Mouse (Mus musculus) neural tube, embryonic 11.5 days (tissue): Measurements from ENCODE around the gene Zbtb7a. TPM values are rescaled to one million over a fixed set of nuclear protein-coding genes. Genes with fewer than 3 reads are reported as not detected.

Experiments
- ATAC-seq: fragments of 200-750 bp; cut with Nextera tagmentation; 2 replicates; pipeline ENCODE4 v1.8.0; 2017; ENCODE audit warnings: moderate number of reproducible peaks, mild to moderate bottlenecking, moderate TSS enrichment, moderate library complexity; ENCODE audit not compliant: insufficient read depth, low FRiP score, low TSS enrichment
- DNase-seq: peaks from one replicate; pipeline ENCODE4 v3.0.0-alpha.2; 2015; ENCODE audit warnings: low spot score
- H3K27ac ChIP-seq: fragments of 300-500 bp; sonication (generic); 2 replicates; pipeline ENCODE4 v1.5.1; 2014; ENCODE audit warnings: low read depth, mild to moderate bottlenecking, low read length
- H3K27me3 ChIP-seq: fragments of 300-500 bp; sonication (generic); 2 replicates; pipeline ENCODE4 v1.6.1; 2014; ENCODE audit warnings: mild to moderate bottlenecking, low read length, mixed read lengths; ENCODE audit not compliant: control insufficient read depth, insufficient read depth
- H3K36me3 ChIP-seq: fragments of 300-500 bp; sonication (generic); 2 replicates; pipeline ENCODE4 v1.6.1; 2014; ENCODE audit warnings: mild to moderate bottlenecking, low read length, moderate library complexity, mixed read lengths; ENCODE audit not compliant: control insufficient read depth, insufficient read depth
- H3K4me1 ChIP-seq: fragments of 300-500 bp; sonication (generic); 2 replicates; pipeline ENCODE4 v1.6.1; 2014; ENCODE audit warnings: low read length, mixed read lengths; ENCODE audit not compliant: control insufficient read depth, insufficient read depth
- H3K4me2 ChIP-seq: fragments of 300-500 bp; sonication (generic); 2 replicates; pipeline ENCODE4 v1.6.1; 2014; ENCODE audit warnings: low read depth, mild to moderate bottlenecking, moderate library complexity
- H3K4me3 ChIP-seq: fragments of 300-500 bp; sonication (generic); 2 replicates; pipeline ENCODE4 v1.5.1; 2014; ENCODE audit warnings: low read depth, low read length
- H3K9ac ChIP-seq: fragments of 300-500 bp; sonication (generic); 2 replicates; pipeline ENCODE4 v1.6.1; 2014; ENCODE audit warnings: mild to moderate bottlenecking, low read length
- H3K9me3 ChIP-seq: fragments of 300-500 bp; sonication (generic); 2 replicates; pipeline ENCODE4 v1.6.1; 2016; ENCODE audit warnings: low read length; ENCODE audit not compliant: control insufficient read depth
- WGBS: fragments of 180-500 bp; shearing (Covaris S2); extraction: QIAGEN DNeasy Blood & Tissue Kit; methylation state at CpG from one replicate; pipeline ENCODE4 v1.1.7; 2014; 5-methylcytosine and 5-hydroxymethylcytosine counted together
- polyA plus RNA-seq: library from polyadenylated mRNA; unstranded; fragments of >200 nt; fragmentation: Nextera tagmentation; extraction: Ambion mirVana; gene quantifications from 2 replicates; pipeline ENCODE4 v1.2.1, GENCODE M21; 2014

Gene Zbtb7a
- polyA plus RNA-seq = 7.1 and 8.8 TPM in 2 replicates

- 1% methylated on average over 41 of the region's 41 CpGs for WGBS
Observed at GRCm38 (mm10) chr10:81134966-81135681, at the start of gene Zbtb7a. Gene Zbtb7a (plus strand): TSS chr10:81135220.

GRCm38 (mm10) chr10:81087021-81087420, 48.0 kb upstream of the Zbtb7a start:
- H3K27me3 ChIP-seq = no peaks in the 10 kb centered on the region
- H3K9ac ChIP-seq = no peak overlapping the region
- no peak for DNase-seq
- no peak for ATAC-seq
- no peaks in the 10 kb centered on the region for H3K9me3 ChIP-seq
- no peaks in the 10 kb centered on the region; the same call in 1 of the 2 replicates for H3K4me1 ChIP-seq
- peaks cover 2% of the 10 kb centered on the region for H3K36me3 ChIP-seq
- H3K4me3 ChIP-seq = no peak overlapping the region
- WGBS = 49% methylated on average over 2 of the region's 2 CpGs
- H3K4me2 ChIP-seq = no peak overlapping the region
- no peak overlapping the region for H3K27ac ChIP-seq

More at GRCm38 (mm10) chr10:81134966-81135681, at the start of gene Zbtb7a:
- Histone ChIP-seq H3K27ac (peak within 1 kb of the TSS; percentile 93), H3K36me3 (no peaks in the 10 kb centered on the region), H3K9ac (peak within 1 kb of the TSS; percentile 89), H3K9me3 (no peaks in the 10 kb centered on the region), H3K27me3 (peaks cover 35% of the 10 kb centered on the region), H3K4me3 (peak within 1 kb of the TSS; percentile 88), H3K4me1 (peaks cover 28% of the 10 kb centered on the region), H3K4me2 (peak within 1 kb of the TSS; percentile 100)
- no peak for ATAC-seq
- peak; percentile 35 for DNase-seq

- H3K27ac ChIP-seq = no peak overlapping the region
Observed at GRCm38 (mm10) chr10:81089216-81089615, 45.8 kb upstream of the Zbtb7a start.

GRCm38 (mm10) chr10:81090621-81091020, 44.4 kb upstream of the Zbtb7a start:
- DNase-seq (no peak), ATAC-seq (no peak)
- H3K27me3 ChIP-seq = no peaks in the 10 kb centered on the region
- H3K27ac ChIP-seq = no peak overlapping the region
- H3K4me1 ChIP-seq = no peaks in the 10 kb centered on the region; the same call in 1 of the 2 replicates
- H3K9ac ChIP-seq = no peak overlapping the region
- H3K9me3 ChIP-seq = no peaks in the 10 kb centered on the region
- 75% methylated on average over 7 of the region's 7 CpGs for WGBS
- no peak overlapping the region for H3K4me3 ChIP-seq
- no peak overlapping the region for H3K4me2 ChIP-seq
- no peaks in the 10 kb centered on the region for H3K36me3 ChIP-seq

More at GRCm38 (mm10) chr10:81089216-81089615, 45.8 kb upstream of the Zbtb7a start:
- no peak overlapping the region for H3K4me3 ChIP-seq
- H3K27me3 ChIP-seq = no peaks in the 10 kb centered on the region
- no peak for DNase-seq
- no peak overlapping the region for H3K9ac ChIP-seq
- no peaks in the 10 kb centered on the region for H3K36me3 ChIP-seq
- no peaks in the 10 kb centered on the region for H3K9me3 ChIP-seq
- WGBS = 66% methylated on average over 2 of the region's 2 CpGs
- H3K4me2 ChIP-seq = no peak overlapping the region
- no peak for ATAC-seq
- no peaks in the 10 kb centered on the region; the same call in 1 of the 2 replicates for H3K4me1 ChIP-seq

GRCm38 (mm10) chr10:81092465-81093250, 42.4 kb upstream of the Zbtb7a start:
- ATAC-seq = no peak
- H3K36me3 ChIP-seq = no peaks in the 10 kb centered on the region
- H3K4me2 ChIP-seq = no peak overlapping the region
- H3K4me3 ChIP-seq = no peak overlapping the region
- H3K27ac ChIP-seq = no peak overlapping the region
- no peaks in the 10 kb centered on the region for H3K27me3 ChIP-seq
- DNase-seq = no peak
- no peaks in the 10 kb centered on the region for H3K9me3 ChIP-seq
- H3K9ac ChIP-seq = no peak overlapping the region
- 61% methylated on average over 22 of the region's 22 CpGs for WGBS
- H3K4me1 ChIP-seq = no peaks in the 10 kb centered on the region; the same call in 1 of the 2 replicates

- DNase-seq (no peak), ATAC-seq (no peak)
- Histone ChIP-seq H3K9me3 (no peaks in the 10 kb centered on the region), H3K36me3 (no peaks in the 10 kb centered on the region), H3K27me3 (no peaks in the 10 kb centered on the region), H3K4me1 (no peaks in the 10 kb centered on the region), H3K27ac (no peak overlapping the region), H3K4me2 (no peak overlapping the region), H3K9ac (no peak overlapping the region), H3K4me3 (no peak overlapping the region)
- 62% methylated on average over 9 of the region's 9 CpGs for WGBS
Observed at GRCm38 (mm10) chr10:81094931-81095678, 39.9 kb upstream of the Zbtb7a start.

GRCm38 (mm10) chr10:81105565-81106112, 29.4 kb upstream of the Zbtb7a start, which contains the start of gene Map2k2:
Gene Map2k2 (plus strand): TSS chr10:81105915.
- Histone ChIP-seq H3K36me3 (peaks cover 9% of the 10 kb centered on the region), H3K4me2 (peak within 1 kb of the TSS; percentile 67), H3K4me3 (peak within 1 kb of the TSS; percentile 87), H3K9me3 (no peaks in the 10 kb centered on the region), H3K4me1 (peaks cover 5% of the 10 kb centered on the region), H3K9ac (peak within 1 kb of the TSS; percentile 96), H3K27me3 (no peaks in the 10 kb centered on the region), H3K27ac (peak within 1 kb of the TSS; percentile 99)
- ATAC-seq = peak; percentile 90
- WGBS = under 1% methylated on average over 56 of the region's 56 CpGs
- DNase-seq = peak; percentile 97

- peak; percentile 91 for ATAC-seq
- Histone ChIP-seq H3K27ac (peak overlapping the region; percentile 99), H3K4me3 (peak overlapping the region; percentile 87), H3K4me2 (peak overlapping the region; percentile 67), H3K4me1 (peaks cover 5% of the 10 kb centered on the region), H3K27me3 (no peaks in the 10 kb centered on the region), H3K36me3 (peaks cover 11% of the 10 kb centered on the region), H3K9ac (peak overlapping the region; percentile 96), H3K9me3 (no peaks in the 10 kb centered on the region)
- under 1% methylated on average over 32 of the region's 35 CpGs for WGBS
- peak; percentile 90 for DNase-seq
Observed at GRCm38 (mm10) chr10:81106113-81106721, 28.8 kb upstream of the Zbtb7a start.
